Mouse (Mus musculus): ENCODE measurements around the gene Gm9747.

Gene Gm9747

GRCm38 (mm10) chr1:82273529-82273928 is 40.6 kb downstream of the Gm9747 start:
- Histone ChIP-seq H3K36me3 (ENCODE audit: control insufficient read depth, insufficient read depth, low read length, poor library complexity, severe bottlenecking) (no peaks in the 10 kb centered on the region), H3K27me3 (ENCODE audit: control insufficient read depth, insufficient read depth, low read length, poor library complexity, severe bottlenecking) (no peaks in the 10 kb centered on the region)
- DNase-seq (ENCODE audit: low read depth, low spot score): no peak

- H3K36me3 ChIP-seq (ENCODE audit: control insufficient read depth, insufficient read depth, low read length, poor library complexity, severe bottlenecking): no peaks in the 10 kb centered on the region
- H3K27me3 ChIP-seq (ENCODE audit: control insufficient read depth, insufficient read depth, low read length, poor library complexity, severe bottlenecking): no peaks in the 10 kb centered on the region
- DNase-seq (ENCODE audit: low read depth, low spot score): no peak
Observed at GRCm38 (mm10) chr1:82274361-82274760, 41.4 kb downstream of the Gm9747 start.

GRCm38 (mm10) chr1:82279768-82280167 is 46.9 kb downstream of the Gm9747 start:
- DNase-seq (ENCODE audit: low read depth, low spot score): no peak
- no peaks in the 10 kb centered on the region for H3K36me3 ChIP-seq (ENCODE audit: control insufficient read depth, insufficient read depth, low read length, poor library complexity, severe bottlenecking)
- H3K27me3 ChIP-seq (ENCODE audit: control insufficient read depth, insufficient read depth, low read length, poor library complexity, severe bottlenecking): no peaks in the 10 kb centered on the region

GRCm38 (mm10) chr1:82281823-82282222 is 48.9 kb downstream of the Gm9747 start:
- Histone ChIP-seq H3K27me3 (ENCODE audit: control insufficient read depth, insufficient read depth, low read length, poor library complexity, severe bottlenecking) (no peaks in the 10 kb centered on the region), H3K36me3 (ENCODE audit: control insufficient read depth, insufficient read depth, low read length, poor library complexity, severe bottlenecking) (no peaks in the 10 kb centered on the region)
- DNase-seq (ENCODE audit: low read depth, low spot score): no peak

- no peaks in the 10 kb centered on the region for H3K36me3 ChIP-seq (ENCODE audit: control insufficient read depth, insufficient read depth, low read length, poor library complexity, severe bottlenecking)
- DNase-seq (ENCODE audit: low read depth, low spot score): peak; percentile 85
Observed at GRCm38 (mm10) chr1:82282992-82283611, 50.2 kb downstream of the Gm9747 start.

GRCm38 (mm10) chr1:82283901-82284301 is 51.0 kb downstream of the Gm9747 start:
- Histone ChIP-seq H3K36me3 (ENCODE audit: control insufficient read depth, insufficient read depth, low read length, poor library complexity, severe bottlenecking) (no peaks in the 10 kb centered on the region), H3K27me3 (ENCODE audit: control insufficient read depth, insufficient read depth, low read length, poor library complexity, severe bottlenecking) (no peaks in the 10 kb centered on the region; the same call in 1 of the 2 replicates)
- no peak for DNase-seq (ENCODE audit: low read depth, low spot score)

More at GRCm38 (mm10) chr1:82282992-82283611, 50.2 kb downstream of the Gm9747 start:
- H3K27me3 ChIP-seq (ENCODE audit: control insufficient read depth, insufficient read depth, low read length, poor library complexity, severe bottlenecking): no peaks in the 10 kb centered on the region; the same call in 1 of the 2 replicates

GRCm38 (mm10) chr1:82284403-82284802 is 51.5 kb downstream of the Gm9747 start:
- DNase-seq (ENCODE audit: low read depth, low spot score): no peak

More at GRCm38 (mm10) chr1:82284403-82284802, 51.5 kb downstream of the Gm9747 start:
- Histone ChIP-seq H3K27me3 (ENCODE audit: control insufficient read depth, insufficient read depth, low read length, poor library complexity, severe bottlenecking) (no peaks in the 10 kb centered on the region; the same call in 1 of the 2 replicates), H3K36me3 (ENCODE audit: control insufficient read depth, insufficient read depth, low read length, poor library complexity, severe bottlenecking) (no peaks in the 10 kb centered on the region)

All from splenic B cell, adult 2 months (primary cell).